Mouse (Mus musculus) megakaryocyte-erythroid progenitor cell, adult 5-6 weeks (primary cell): ENCODE results near the gene Mettl18. TPM values are rescaled to one million over a fixed set of nuclear protein-coding genes. Genes with fewer than 3 reads are reported as not detected.

Experiments
- ATAC-seq: replicated peaks from 2 replicates; pipeline ENCODE4 v1.8.0; 2016; ENCODE audit warnings: mild to moderate bottlenecking, inconsistent platforms; ENCODE audit not compliant: severe bottlenecking, poor library complexity, low FRiP score, low TSS enrichment
- total RNA-seq, 2 experiments: library from RNA; stranded (forward) in 1 of 2; stranded (reverse) in 1 of 2; fragments of 200-1000, 215-1000 nt in 1 of 2; fragments of >200 nt in 1 of 2; fragmentation: Nextera tagmentation in 1 of 2; gene quantifications; 2 replicates each; pipeline ENCODE4 v1.2.3; 2014 to 2017

Mettl18 gene
- total RNA-seq, 2 experiments from 2014 or later, result 5.7 to 7.6 TPM

DNA sequence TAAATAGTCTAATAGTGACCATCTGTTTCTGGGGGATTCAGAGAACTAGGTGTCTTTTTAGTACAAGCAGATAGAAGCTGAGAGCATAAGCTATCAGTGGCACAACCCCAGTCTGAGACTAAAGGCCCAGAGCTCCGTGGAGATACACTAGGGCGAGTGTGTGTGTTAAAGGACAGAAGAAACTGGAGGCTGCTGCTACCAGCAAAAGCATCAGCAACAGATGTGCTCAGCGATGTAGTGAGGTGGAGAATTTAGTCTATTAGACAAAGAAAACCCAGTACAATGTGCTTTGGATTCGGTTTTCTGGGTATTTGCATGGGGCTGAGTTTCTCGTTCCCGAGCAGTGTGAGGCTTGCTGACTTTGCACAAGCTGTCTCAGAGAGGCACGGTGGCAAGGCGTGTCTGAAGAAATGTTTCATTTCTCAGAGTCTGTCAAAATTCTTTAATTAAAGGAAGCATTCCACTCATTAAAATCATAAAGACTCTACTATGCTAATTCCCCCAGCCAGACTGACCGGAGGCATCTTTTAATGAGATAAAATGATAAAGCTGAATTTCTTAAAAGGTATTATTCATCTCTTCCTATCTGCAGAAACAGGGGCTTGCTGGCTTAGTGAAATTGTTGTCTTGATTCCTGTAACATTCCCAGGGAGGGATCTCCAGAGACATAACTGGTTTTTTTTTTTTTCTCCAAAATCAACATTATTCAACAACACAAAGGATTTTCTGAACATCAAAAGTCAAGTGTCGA lies 45.9 kb downstream of the Mettl18 start:
- ATAC-seq, result no peak

DNA sequence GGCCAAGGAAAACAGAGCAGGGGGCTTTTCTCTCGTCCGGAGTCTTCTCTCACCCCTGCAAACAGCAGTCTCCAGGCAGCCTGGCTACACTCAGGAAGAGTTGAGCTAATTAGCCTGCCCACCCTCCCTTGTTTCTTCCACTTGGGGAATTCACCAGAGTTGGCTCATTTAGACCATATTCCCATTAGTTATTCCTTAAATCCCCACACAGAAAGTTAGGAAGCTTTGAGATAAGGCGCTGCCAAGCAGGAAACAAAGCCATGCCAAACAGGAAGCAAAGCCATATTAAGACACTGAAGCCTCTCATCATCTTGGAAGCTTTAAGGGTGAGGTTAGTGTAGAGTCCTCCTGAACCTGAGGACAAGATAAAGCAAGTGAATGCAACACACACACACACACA lies 48.9 kb downstream of the Mettl18 start:
- ATAC-seq, result no peak

Other genes with a start within 250 kb of the Mettl18 start
- gene Kifap3, start 215.3 kb upstream of the Mettl18 start, total RNA-seq (2014; fragmentation: Nextera tagmentation), result 4.6 and 5.3 TPM in 2 replicates
- gene Kifap3, start 215.3 kb upstream of the Mettl18 start, total RNA-seq (2017), result 8.4 and 11.5 TPM in 2 replicates
- gene Scyl3, start 65.8 kb upstream of the Mettl18 start, total RNA-seq (2014; fragmentation: Nextera tagmentation), result 43.0 and 44.3 TPM in 2 replicates
- gene Scyl3, start 65.8 kb upstream of the Mettl18 start, total RNA-seq (2017), result 15.6 and 21.0 TPM in 2 replicates
- gene BC055324, start 93 bp upstream of the Mettl18 start, total RNA-seq (2014; fragmentation: Nextera tagmentation), result 23.0 and 26.0 TPM in 2 replicates
- 26.9 and 32.6 TPM in 2 replicates for gene BC055324, start 93 bp upstream of the Mettl18 start, total RNA-seq (2017)
- not detected in 2 replicates for gene Sele, start 53.3 kb downstream of the Mettl18 start, total RNA-seq (2014; fragmentation: Nextera tagmentation)
- not detected in 2 replicates for gene Sele, start 53.3 kb downstream of the Mettl18 start, total RNA-seq (2017)
- gene Sell, start 67.1 kb downstream of the Mettl18 start, total RNA-seq (2014; fragmentation: Nextera tagmentation), result 5.4 and 8.0 TPM in 2 replicates
- gene Sell, start 67.1 kb downstream of the Mettl18 start, total RNA-seq (2017), result 15.1 and 20.2 TPM in 2 replicates
- gene Selp, start 120.4 kb downstream of the Mettl18 start, total RNA-seq (2014; fragmentation: Nextera tagmentation), result 0.98 TPM in 1 of 2 replicates, not detected in the other
- 0.04 and 0.38 TPM in 2 replicates for gene Selp, start 120.4 kb downstream of the Mettl18 start, total RNA-seq (2017)
- gene F5, start 156.9 kb downstream of the Mettl18 start, total RNA-seq (2014; fragmentation: Nextera tagmentation), result 0.94 TPM in 1 of 2 replicates, not detected in the other
- gene F5, start 156.9 kb downstream of the Mettl18 start, total RNA-seq (2017), result 0.42 and 0.46 TPM in 2 replicates